Mouse (Mus musculus): ENCODE measurements around the gene Manea. TPM values are rescaled to one million over a fixed set of nuclear protein-coding genes. Genes with fewer than 3 reads are reported as not detected.
A peak's percentile ranks its signal among the peaks of the same experiment; 100 is the strongest.

The Manea gene
- 3.9 and 4.3 TPM in 2 replicates for polyA plus RNA-seq (2015; fragmentation: Nextera tagmentation; extraction: Ambion mirVana)

DNA sequence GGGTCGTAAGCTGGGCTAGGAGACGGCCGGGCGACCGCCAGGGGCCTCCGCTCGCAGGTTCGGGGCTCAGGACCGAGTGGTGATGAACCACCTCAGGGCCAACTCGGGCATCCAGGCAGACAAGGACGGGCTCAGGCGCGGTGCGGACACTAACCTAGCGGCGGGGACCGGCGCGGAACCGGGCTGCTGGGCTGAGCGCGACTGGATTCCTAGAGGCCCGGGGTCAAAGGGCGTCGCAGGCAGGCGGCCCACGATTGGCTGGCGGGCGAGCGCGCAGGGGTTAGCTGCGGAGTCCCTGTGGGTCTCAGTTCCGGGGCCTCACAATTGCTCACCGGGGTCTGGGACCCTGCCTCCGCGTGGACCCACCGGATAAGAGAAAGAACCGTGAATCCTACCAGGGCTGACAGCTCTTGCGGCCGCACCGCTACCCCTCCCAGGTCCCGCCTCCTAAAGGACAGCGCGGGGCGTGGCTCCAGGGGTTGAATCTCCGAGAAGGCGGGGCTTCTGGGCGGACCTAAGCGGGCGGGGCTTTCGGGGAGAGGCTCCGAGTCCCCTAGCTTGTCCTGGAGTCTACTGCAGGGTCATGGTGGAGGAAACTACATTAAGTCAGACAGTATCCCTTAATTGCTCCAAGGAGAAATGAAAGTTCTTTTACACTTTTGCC is at the start of gene Manea:
TSS of gene Manea (minus strand) at position 449 of the 664 bp plus-strand sequence.
- WGBS (ENCODE audit: insufficient replicate concordance), result 1% methylated on average over 50 of the region's 52 CpGs
- H3K27me3 ChIP-seq (ENCODE audit: insufficient read depth, low read length), result no peaks in the 10 kb centered on the region
- peak within 1 kb of the TSS; percentile 95 for H3K27ac ChIP-seq (ENCODE audit: low read depth)
- H3K4me3 ChIP-seq (ENCODE audit: low read depth, low read length), result peak within 1 kb of the TSS; percentile 86
- TF ChIP-seq EP300 (IDR thresholded peaks at IDR 0.05; ENCODE audit: low read depth), result no peak
- peak; percentile 12; the same call in 1 of the 2 replicates for TF ChIP-seq CTCF (IDR thresholded peaks at IDR 0.05; ENCODE audit: low read depth)
- peak within 1 kb of the TSS; percentile 83 for H3K4me2 ChIP-seq (ENCODE audit: low read depth, low read length)
- no peaks in the 10 kb centered on the region for H3K9me3 ChIP-seq (ENCODE audit: low read length)
- peak; percentile 95 for DNase-seq
- ATAC-seq, result peak; percentile 98
- H3K4me1 ChIP-seq (ENCODE audit: insufficient read depth), result peaks cover 14% of the 10 kb centered on the region; the same call in 1 of the 2 replicates
- no peaks in the 10 kb centered on the region for H3K36me3 ChIP-seq (replicated peaks; ENCODE audit: insufficient read depth, low read length)
- H3K9ac ChIP-seq (replicated peaks), result peak within 1 kb of the TSS; percentile 90

GRCm38 (mm10) chr4:26354616-26355015 is 7.9 kb upstream of the Manea start:
- Histone ChIP-seq H3K27ac (ENCODE audit: low read depth) (no peak overlapping the region), H3K9ac (replicated peaks) (no peak overlapping the region), H3K4me1 (ENCODE audit: insufficient read depth) (no peaks in the 10 kb centered on the region), H3K9me3 (ENCODE audit: low read length) (no peaks in the 10 kb centered on the region), H3K36me3 (replicated peaks; ENCODE audit: insufficient read depth, low read length) (no peaks in the 10 kb centered on the region), H3K4me3 (ENCODE audit: low read depth, low read length) (no peak overlapping the region), H3K4me2 (ENCODE audit: low read depth, low read length) (no peak overlapping the region), H3K27me3 (ENCODE audit: insufficient read depth, low read length) (no peaks in the 10 kb centered on the region)
- DNase-seq, result no peak
- 76% methylated on average over 2 of the region's 2 CpGs for WGBS (ENCODE audit: insufficient replicate concordance)
- TF ChIP-seq CTCF (IDR thresholded peaks at IDR 0.05; ENCODE audit: low read depth) (no peak), EP300 (IDR thresholded peaks at IDR 0.05; ENCODE audit: low read depth) (no peak)
- ATAC-seq, result no peak

- H3K9me3 ChIP-seq (ENCODE audit: low read length), result no peaks in the 10 kb centered on the region
- DNase-seq (no peak), ATAC-seq (no peak)
- H3K4me1 ChIP-seq (ENCODE audit: insufficient read depth), result no peaks in the 10 kb centered on the region
- no peak for TF ChIP-seq CTCF (IDR thresholded peaks at IDR 0.05; ENCODE audit: low read depth)
- TF ChIP-seq EP300 (IDR thresholded peaks at IDR 0.05; ENCODE audit: low read depth), result no peak
- no peak overlapping the region for H3K27ac ChIP-seq (ENCODE audit: low read depth)
- H3K9ac ChIP-seq (replicated peaks), result no peak overlapping the region
- 38% methylated on average over 2 of the region's 2 CpGs for WGBS (ENCODE audit: insufficient replicate concordance)
- no peaks in the 10 kb centered on the region for H3K36me3 ChIP-seq (replicated peaks; ENCODE audit: insufficient read depth, low read length)
- H3K27me3 ChIP-seq (ENCODE audit: insufficient read depth, low read length), result no peaks in the 10 kb centered on the region
- H3K4me3 ChIP-seq (ENCODE audit: low read depth, low read length), result no peak overlapping the region
- no peak overlapping the region for H3K4me2 ChIP-seq (ENCODE audit: low read depth, low read length)
Measured at GRCm38 (mm10) chr4:26353643-26354231, 7.0 kb upstream of the Manea start.

DNA sequence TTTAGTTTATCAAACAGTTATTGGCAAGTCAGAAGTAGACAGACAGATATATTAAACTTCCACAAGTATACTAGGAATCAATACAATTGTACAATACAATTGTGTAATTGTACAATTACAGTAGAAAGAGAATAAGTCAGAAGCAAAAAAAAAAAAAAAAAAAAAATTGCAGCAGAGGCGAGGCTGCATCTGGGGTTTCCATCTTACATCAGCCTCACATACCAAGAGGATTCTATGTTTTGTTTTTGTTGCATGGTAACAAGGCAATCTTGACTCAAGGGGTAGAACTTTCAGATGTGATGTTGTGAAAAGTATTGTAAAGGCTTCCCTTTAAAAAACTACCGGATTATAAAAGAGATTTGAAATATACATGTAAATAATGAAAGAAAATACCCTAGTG is 548 bp upstream of the Manea start:
- Histone ChIP-seq H3K27me3 (ENCODE audit: insufficient read depth, low read length) (no peaks in the 10 kb centered on the region), H3K9ac (replicated peaks) (no peak overlapping the region), H3K4me3 (ENCODE audit: low read depth, low read length) (no peak overlapping the region), H3K4me2 (ENCODE audit: low read depth, low read length) (no peak overlapping the region), H3K27ac (ENCODE audit: low read depth) (no peak overlapping the region), H3K9me3 (ENCODE audit: low read length) (no peaks in the 10 kb centered on the region), H3K4me1 (ENCODE audit: insufficient read depth) (peaks cover 14% of the 10 kb centered on the region; the same call in 1 of the 2 replicates), H3K36me3 (replicated peaks; ENCODE audit: insufficient read depth, low read length) (no peaks in the 10 kb centered on the region)
- 59% methylated on average over 2 of the region's 2 CpGs for WGBS (ENCODE audit: insufficient replicate concordance)
- TF ChIP-seq EP300 (IDR thresholded peaks at IDR 0.05; ENCODE audit: low read depth) (no peak), CTCF (IDR thresholded peaks at IDR 0.05; ENCODE audit: low read depth) (no peak)
- no peak for DNase-seq
- no peak for ATAC-seq

- Histone ChIP-seq H3K9me3 (ENCODE audit: low read length) (no peaks in the 10 kb centered on the region), H3K27me3 (ENCODE audit: insufficient read depth, low read length) (no peaks in the 10 kb centered on the region), H3K36me3 (replicated peaks; ENCODE audit: insufficient read depth, low read length) (no peaks in the 10 kb centered on the region), H3K4me1 (ENCODE audit: insufficient read depth) (peaks cover 14% of the 10 kb centered on the region; the same call in 1 of the 2 replicates), H3K9ac (replicated peaks) (peak overlapping the region; percentile 90), H3K4me2 (ENCODE audit: low read depth, low read length) (peak overlapping the region; percentile 83), H3K27ac (ENCODE audit: low read depth) (peak overlapping the region; percentile 95), H3K4me3 (ENCODE audit: low read depth, low read length) (peak overlapping the region; percentile 86)
- TF ChIP-seq EP300 (IDR thresholded peaks at IDR 0.05; ENCODE audit: low read depth) (no peak), CTCF (IDR thresholded peaks at IDR 0.05; ENCODE audit: low read depth) (no peak)
- 0 out of 2 replicates have a peak, but pooled peaks have one; percentile 0 for ATAC-seq
- DNase-seq, result peak; percentile 15
- 2% methylated on average over 16 of the region's 16 CpGs for WGBS (ENCODE audit: insufficient replicate concordance)
Measured at GRCm38 (mm10) chr4:26345741-26346442, 799 bp downstream of the Manea start.

DNA sequence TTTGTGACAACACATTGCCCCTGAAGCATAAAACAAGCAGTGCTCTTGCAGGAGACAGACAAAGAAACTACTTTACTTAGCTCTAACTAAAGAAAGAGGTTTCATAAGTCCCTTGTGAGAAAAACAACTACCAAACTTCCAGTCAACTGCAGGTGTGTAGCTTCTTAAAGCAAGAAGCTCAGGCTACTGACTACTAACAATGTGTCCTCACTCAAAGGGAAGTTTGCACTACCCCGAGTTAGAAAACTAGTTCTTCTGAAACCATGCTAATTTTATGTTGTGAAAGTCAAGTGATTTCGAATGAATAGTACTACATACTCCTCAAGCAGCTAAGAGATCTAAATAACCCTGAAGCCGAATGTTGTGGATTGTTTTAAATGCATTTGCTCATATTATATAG is 1.6 kb downstream of the Manea start:
- TF ChIP-seq CTCF (IDR thresholded peaks at IDR 0.05; ENCODE audit: low read depth) (no peak), EP300 (IDR thresholded peaks at IDR 0.05; ENCODE audit: low read depth) (no peak)
- WGBS (ENCODE audit: insufficient replicate concordance), result 52% methylated on average over 3 of the region's 3 CpGs
- Histone ChIP-seq H3K4me3 (ENCODE audit: low read depth, low read length) (peak overlapping the region; percentile 86), H3K9ac (replicated peaks) (no peak overlapping the region), H3K9me3 (ENCODE audit: low read length) (no peaks in the 10 kb centered on the region), H3K27me3 (ENCODE audit: insufficient read depth, low read length) (no peaks in the 10 kb centered on the region), H3K4me2 (ENCODE audit: low read depth, low read length) (peak overlapping the region; percentile 83), H3K27ac (ENCODE audit: low read depth) (0 out of 2 replicates have a peak overlapping the region, but pooled peaks have one; percentile 95), H3K36me3 (replicated peaks; ENCODE audit: insufficient read depth, low read length) (0 out of 2 replicates have a peak, but pooled peaks cover 4% of the 10 kb centered on the region), H3K4me1 (ENCODE audit: insufficient read depth) (peaks cover 14% of the 10 kb centered on the region; the same call in 1 of the 2 replicates)
- no peak for DNase-seq
- no peak for ATAC-seq

Data from liver, postnatal 0 days (tissue).